ENCODE assay signal across 9 mouse cellular contexts in the genomic region with DNA sequence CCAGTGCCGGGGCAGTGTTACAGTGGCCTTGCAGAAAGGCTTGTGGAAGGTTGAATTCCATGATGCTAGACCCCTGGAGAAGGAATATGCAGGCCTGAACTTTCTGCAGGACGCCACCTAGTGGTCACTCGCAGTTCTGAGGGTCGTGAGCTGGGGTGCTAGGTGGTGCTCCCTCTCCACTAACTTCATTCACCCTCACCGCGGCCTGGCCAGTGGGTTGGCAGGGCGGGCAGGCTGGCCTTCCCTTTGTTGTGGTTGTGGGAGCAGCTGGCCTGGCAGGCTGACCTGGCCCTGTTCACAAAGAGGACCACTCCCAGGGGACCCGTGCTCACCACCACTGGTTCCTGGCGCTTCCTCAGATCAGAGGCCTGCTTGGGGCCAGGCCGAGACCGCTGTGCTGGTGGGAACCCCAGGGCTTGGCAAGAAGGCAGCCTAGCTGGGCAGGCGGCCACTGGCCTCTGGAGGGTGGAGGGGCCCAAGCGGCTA. TPM values are rescaled to one million over a fixed set of nuclear protein-coding genes. Genes with fewer than 3 reads are reported as not detected.
DNase-seq lines count a peak whose midpoint lies in the region; TF ChIP-seq lines count a peak whose summit lies in the region.
"Had no signal": no experiment of that assay in that cellular context is flagged by ENCODE, and none has a peak within 500 bp of the region (broad histone marks: within the 10 kb centered on the region; RNA-seq: fewer than 3 reads in every experiment).

No protein-coding gene starts in this region.

- no peak for TF ChIP-seq POLR2A in olfactory bulb, adult 2 months (IDR thresholded peaks at IDR 0.05; ENCODE audit: insufficient read depth, low read depth, low read length)

- no peaks in the 10 kb centered on the region for H3K36me3 ChIP-seq in heart, embryonic 10.5 days
- H3K36me3 ChIP-seq: heart, embryonic 15.5 days had no signal

- H3K27me3 ChIP-seq in heart, embryonic 10.5 days (ENCODE audit: insufficient read depth, poor library complexity, severe bottlenecking), result peaks cover 11% of the 10 kb centered on the region; the same call in 1 of the 2 replicates

- peak; percentile 95 for DNase-seq in heart, adult 11 months
- DNase-seq in heart, embryonic 10.5 days (ENCODE audit: low spot score), result no peak
- peak; percentile 78 for DNase-seq in right cerebral cortex, postnatal 10 days (ENCODE audit: low spot score in 2 of 2)
- DNase-seq in right cerebral cortex, adult 18-20 months, result no peak
- peak; percentile 55 to 67 for DNase-seq in cerebellum, postnatal 14 days
- DNase-seq in left cerebral cortex, adult 11 months (ENCODE audit: low spot score), result no peak
- DNase-seq in urinary bladder, adult 2 months (ENCODE audit: low spot score), result no peak

- H3K27ac ChIP-seq in heart, embryonic 10.5 days, result no peak overlapping the region
- no peak overlapping the region for H3K27ac ChIP-seq in olfactory bulb, adult 2 months (ENCODE audit: insufficient read depth, low read depth, low read length)
- H3K27ac ChIP-seq: heart, embryonic 15.5 days had no signal

- 66% methylated on average over 13 of the region's 13 CpGs for WGBS in heart, embryonic 10.5 days
- WGBS in olfactory bulb, adult 2 months, result 48% methylated on average over 13 of the region's 13 CpGs

- no peaks in the 10 kb centered on the region for H3K9me3 ChIP-seq in heart, embryonic 10.5 days
- H3K9me3 ChIP-seq: heart, embryonic 15.5 days had no signal

- peak; percentile 54; the same call in 1 of the 2 replicates for TF ChIP-seq CTCF in olfactory bulb, adult 2 months (IDR thresholded peaks at IDR 0.05; ENCODE audit: insufficient read depth, low read depth, low read length)

- peaks cover 2% of the 10 kb centered on the region; the same call in 1 of the 2 replicates for H3K4me1 ChIP-seq in heart, embryonic 10.5 days
- peaks cover 10% of the 10 kb centered on the region for H3K4me1 ChIP-seq in olfactory bulb, adult 2 months (ENCODE audit: control insufficient read depth, insufficient read depth, low read length)
- H3K4me1 ChIP-seq: heart, embryonic 15.5 days had no signal

- H3K4me3 ChIP-seq in heart, embryonic 10.5 days, result no peak overlapping the region
- no peak overlapping the region for H3K4me3 ChIP-seq in olfactory bulb, adult 2 months (ENCODE audit: insufficient read depth, low read depth, low read length)
- H3K4me3 ChIP-seq: heart, embryonic 15.5 days had no signal

RNA-seq across cellular contexts. Expression of a gene that starts 51.7 kb away (rescaled TPM):
- polyA plus RNA-seq in heart, embryonic 10.5 days (2016; fragmentation: Nextera tagmentation; extraction: Ambion mirVana), result 1.0 and 4.5 TPM in 2 replicates
- polyA plus RNA-seq in olfactory bulb, adult 2 months (2012; ENCODE audit: insufficient read depth, insufficient read length, low replicate concordance, missing spikeins), result not detected in 2 replicates
- 96.6 and 104 TPM in 2 replicates for polyA plus RNA-seq in urinary bladder, adult 2 months (2012; rRNA removed)

Comparison
In these comparisons a context has a peak if more than half of its experiments do, and no peak if none do; other contexts are left out.
1. DNase-seq: peak in heart, adult 11 months (single experiment), right cerebral cortex, postnatal 10 days (2 of 2) and cerebellum, postnatal 14 days (2 of 2); none in heart, embryonic 10.5 days (single experiment), right cerebral cortex, adult 18-20 months (single experiment), left cerebral cortex, adult 11 months (single experiment) and urinary bladder, adult 2 months (single experiment).
2. RNA of a gene that starts 51.7 kb away (polyA plus RNA-seq): 96.6 to 104 TPM in urinary bladder, adult 2 months; 1.0 to 4.5 TPM in heart, embryonic 10.5 days and not detected in olfactory bulb, adult 2 months; every median in the first group is over 10 times any median in the second.